Mouse (Mus musculus) activated CD4-positive, CD25-positive, alpha-beta regulatory T cell, adult 4 months (primary cell): Measurements from ENCODE around the gene Stra6. TPM values are rescaled to one million over a fixed set of nuclear protein-coding genes. Genes with fewer than 3 reads are reported as not detected.

ENCODE experiments used
- ATAC-seq: one replicate; pipeline ENCODE4 v1.8.0; 2017
- polyA plus RNA-seq, 2 experiments: library from polyadenylated mRNA; unstranded; fragments of 100-300 nt; shearing (Covaris generic); gene quantifications; one replicate each; pipeline ENCODE4 v1.2.1; 2017

Gene Stra6
- polyA plus RNA-seq, 2 experiments from 2014 or later: 3.1 to 3.8 TPM

DNA sequence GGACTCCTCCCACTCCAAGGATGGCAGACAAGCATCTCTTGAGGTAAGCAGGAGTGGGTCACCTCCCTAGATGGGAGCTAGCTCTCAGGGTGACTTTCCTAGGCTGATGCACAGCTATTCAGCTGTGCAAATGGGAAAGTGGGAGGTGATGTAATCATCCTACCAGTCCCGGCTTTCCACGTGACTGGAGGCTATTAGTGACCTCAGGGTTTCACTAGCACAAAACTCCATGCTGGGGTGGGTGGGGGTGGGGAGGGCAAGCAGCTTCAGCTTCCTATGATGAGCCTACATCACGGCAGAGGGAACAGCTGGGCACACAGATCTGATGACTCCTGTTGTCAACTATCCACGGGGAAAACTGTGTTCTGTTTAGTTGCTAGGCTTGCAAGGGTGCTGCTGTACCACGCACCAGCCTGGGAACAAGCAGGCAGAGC lies 111.2 kb downstream of the Stra6 start:
- ATAC-seq: no peak

DNA sequence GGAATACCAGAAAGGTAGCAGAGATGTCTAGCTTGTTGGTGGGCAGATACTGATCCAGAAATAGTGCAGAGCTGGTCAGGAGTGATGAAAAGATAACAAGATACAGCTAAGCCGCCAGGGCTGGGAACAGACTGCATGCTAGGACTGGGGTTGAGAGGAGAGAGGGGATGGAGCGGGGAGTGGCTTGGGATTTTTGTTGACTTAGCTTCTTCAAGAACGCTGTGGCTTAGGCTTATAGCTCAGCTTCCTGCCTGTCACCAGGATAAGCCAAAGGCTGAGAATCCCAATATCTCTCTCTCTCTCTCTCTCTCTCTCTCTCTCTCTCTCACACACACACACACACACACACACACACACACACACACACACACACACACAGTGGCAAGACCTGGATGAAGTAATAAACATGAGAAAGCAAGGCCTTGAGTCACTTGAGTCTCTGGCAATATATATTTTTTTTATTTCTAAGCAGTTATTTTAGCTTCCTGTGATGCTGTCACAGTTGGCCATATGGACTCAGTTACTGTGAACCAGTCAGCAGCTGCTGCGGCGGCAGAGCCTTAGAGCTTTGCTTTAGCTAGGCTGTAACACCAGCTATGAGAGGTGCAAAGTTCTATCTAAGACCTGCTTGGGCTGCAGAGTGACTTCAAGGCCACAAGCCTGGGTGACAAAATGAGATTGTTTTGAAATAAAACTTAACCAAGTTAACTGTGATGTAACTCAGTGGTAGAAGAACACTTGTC lies 112.3 kb downstream of the Stra6 start:
- no peak for ATAC-seq

DNA sequence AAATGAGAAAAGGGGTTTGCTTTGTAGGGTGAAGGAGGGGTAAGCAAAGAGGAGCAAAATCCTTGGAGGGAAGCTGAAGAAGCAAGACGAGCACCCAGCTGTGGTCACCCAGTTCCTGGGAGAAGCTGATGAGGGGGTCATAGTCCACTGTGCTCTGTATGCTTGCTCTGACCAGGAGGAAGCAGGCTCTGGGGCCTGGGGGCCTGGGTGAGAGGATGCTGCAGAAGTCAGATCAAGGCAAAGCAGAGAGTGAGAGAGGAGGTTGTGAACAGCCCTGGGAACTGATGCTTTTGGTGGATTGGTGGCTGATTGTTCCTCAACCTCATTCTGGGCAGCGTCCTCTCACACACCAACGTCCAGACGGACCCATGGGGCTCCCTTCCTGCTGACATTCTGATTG lies 113.6 kb downstream of the Stra6 start:
- no peak for ATAC-seq

DNA sequence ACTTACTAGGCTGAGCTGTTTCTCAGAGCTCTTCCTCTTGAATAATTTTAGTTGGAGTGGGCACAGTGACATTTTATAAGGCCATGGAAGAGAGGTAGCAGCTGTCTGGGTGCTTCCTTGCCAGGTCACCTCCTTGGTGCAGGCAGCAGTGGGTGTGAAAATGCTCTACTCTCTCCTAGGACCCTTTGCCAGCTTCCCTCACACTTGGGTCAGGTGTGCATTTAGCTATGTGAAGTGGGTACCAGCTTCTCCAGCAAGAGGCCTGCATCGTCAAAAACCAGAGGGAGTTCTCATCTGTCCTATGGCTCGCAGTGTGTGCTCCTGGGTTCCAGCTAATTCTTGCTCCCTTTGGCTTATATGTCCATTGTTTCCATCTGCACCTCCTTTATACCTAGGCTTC lies 115.8 kb downstream of the Stra6 start:
- no peak for ATAC-seq

DNA sequence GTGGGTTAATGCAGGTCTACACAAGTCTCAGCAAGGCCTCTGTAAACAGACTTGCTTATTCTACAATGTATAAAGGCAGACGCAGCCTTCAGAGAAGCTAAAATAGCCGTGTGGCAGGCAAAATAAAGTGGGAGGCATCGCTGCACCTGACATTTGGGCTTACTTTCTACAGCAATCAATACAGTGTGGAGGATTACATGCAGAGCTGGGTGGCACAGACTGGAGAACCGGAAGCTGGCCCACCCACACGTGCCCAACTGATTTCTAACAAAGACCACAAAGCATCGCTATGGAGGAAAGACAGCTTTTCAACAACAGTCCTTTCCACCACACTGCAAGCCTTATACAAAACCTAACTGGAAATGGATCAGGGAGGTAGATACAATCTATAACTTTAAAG lies 120.9 kb downstream of the Stra6 start:
- no peak for ATAC-seq

DNA sequence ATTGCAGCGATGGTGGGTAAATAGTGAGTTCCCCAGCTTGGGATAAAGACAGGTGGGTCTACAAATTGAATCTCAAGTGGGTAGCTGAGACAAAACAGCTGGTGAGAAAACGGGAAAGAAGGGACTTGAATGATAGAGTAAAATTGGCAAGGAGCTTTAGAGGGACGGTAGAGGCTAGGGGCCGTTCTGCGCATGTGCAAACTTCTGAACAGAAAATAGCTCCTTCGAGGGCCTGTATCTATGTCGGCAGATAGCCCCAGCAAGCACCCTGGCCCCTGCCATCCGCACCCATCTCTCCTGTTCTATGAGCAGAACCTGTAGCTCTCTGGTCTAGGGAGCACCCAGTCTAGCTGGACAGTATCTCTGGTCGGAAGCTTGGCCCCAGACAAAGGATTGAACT lies 130.6 kb downstream of the Stra6 start:
- no peak for ATAC-seq

DNA sequence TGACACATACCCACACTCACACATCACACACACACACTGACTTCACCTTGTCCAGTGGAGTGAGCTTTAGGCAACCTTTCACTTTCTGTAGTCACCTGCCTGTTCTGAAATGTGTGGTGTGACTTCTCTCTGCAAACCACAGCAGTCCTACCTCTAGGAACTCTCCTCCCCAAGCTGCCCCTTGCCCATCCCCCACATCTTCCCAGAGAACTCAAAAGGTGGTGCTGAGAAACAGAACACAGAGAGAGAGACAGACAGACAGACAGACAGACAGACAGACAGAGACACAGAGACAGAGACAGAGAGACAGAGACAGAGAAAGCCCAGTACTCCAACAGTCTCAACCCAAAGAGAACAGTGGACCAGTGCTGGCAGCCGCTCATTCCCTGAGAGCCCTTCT lies 132.1 kb downstream of the Stra6 start:
- ATAC-seq: no peak

DNA sequence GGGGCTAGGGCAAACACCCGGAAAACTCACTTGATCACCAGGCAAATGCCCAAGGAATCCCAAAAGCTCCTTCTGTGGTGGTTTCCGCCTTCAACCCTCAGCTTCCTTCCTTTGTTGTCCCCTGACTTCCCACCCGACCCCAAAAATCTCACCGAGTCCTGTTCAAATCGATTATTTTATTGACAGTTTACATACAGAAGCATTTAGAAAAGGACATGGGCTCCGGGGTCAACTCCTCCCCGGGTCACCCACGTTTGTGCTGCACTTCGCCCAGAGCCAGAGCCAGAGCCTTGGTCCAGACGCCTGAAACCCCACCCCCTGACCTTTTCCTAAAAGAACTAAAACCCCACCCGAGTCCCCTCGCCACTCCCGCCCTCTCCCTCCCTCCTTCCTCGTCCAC lies 132.6 kb downstream of the Stra6 start:
- ATAC-seq: no peak

DNA sequence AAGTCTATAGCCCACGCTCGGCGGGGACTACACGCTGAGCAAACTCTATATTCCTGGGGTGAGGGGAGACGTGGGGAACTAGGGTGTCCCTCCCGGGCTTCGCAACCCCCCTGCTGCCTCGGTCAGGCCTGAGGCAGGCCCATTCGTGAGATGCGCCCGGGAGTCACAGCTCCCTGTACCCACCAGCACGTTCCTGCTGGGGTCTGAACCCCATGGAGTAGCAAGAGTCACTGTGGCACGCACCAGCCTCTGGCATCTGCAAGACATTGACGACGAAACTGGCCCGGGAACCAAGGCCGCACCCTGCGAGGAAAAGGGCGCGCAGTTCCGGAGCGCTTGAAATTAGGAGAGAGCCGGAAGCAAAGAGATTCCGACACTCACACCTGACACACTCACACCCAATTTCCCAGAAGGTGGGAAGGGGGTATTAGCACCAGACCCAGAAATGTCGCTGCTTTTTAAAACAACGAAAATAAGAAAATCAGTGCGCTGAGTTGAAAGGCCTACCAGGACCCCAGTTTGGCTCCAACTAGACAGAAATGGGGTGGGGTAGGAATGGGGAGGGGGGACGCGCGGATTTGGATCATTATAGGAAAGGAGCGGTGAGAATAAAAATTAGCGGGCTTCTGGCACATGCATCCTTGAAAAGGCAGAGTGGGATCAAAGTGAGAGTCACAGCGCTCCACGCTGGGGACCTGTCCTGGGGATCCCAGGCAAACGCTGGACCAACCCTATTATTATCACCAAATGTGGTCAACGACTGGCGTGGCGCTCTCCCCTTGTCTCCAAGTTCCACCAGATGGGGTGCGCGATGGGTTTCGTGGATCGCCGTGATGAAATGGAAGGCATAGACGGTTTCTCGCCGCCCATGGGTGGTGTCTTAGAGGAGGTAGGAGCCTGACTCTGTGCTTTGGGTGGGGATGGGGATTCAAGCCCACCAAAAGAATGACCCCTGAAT lies 133.3 kb downstream of the Stra6 start:
- no peak for ATAC-seq

DNA sequence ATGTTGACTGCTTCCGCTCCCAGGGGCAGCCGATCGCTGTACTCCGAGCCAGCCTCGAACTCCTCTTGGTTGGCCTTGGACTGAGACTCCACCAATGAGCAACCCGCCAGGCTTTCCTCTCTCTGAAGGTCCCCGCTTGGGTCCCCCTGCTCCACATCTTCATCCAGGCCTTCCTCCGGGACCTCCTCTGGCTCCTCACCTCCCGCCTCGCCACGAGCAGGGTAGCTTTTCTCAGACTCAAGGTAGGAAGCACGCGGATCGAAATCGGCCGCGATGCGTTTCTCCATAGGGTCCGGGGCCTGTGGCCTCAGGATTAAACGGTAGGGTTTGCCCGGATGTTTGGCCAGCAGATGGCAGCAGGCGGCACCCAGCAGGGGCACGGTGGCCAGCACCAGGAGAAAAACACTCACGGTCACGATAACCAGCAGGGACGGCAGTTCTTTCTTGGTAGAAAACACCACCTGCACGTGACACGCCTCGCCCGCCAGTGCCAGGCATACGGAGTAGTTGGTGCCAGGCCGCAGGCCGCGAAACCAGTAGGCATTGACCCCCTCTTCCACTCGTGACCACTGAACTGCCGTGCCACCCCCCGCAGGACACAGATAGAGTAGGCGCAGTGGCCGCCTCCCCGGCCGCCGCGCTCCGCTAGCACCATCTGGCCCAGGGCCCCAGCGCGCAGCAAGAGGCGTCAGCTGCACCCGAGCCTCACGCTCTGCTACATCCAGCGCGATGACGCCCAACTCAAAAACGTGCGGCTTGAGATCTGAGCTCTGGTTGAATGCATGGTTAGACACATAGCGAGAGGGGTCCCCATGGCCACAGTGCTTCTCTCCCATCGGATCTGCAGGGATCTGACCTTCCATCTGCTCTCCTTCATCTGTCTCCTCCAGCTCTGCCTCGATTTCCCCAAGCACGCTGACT lies 134.5 kb downstream of the Stra6 start:
- no peak for ATAC-seq

DNA sequence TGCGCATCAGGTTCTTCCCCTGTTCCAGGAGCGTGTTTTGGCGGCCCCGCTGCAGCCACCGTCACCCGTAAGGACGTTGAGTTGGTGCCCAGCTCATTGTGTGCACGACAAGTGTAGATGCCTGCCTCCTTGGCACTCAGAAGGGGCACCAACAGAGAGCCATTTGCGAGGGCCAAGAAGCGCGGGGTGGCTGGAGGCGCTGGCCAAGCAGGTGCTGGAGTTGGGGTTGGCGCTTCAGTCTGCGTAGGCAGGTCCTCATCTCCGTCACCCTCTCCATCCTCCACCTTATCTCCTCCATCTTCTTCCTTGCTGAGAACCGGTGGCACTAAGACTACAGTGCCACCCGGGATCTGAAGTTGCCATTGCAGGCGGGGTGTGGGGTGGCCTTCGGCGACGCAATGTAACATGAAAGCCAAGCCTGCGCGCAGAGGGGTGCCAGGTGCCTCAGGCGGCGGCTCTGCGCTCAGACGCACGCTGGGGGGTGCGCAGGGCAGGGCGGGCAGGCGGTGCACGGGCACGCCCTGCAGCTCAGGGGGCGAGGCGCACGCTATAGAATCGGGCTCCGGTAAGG lies 135.3 kb downstream of the Stra6 start:
- ATAC-seq: no peak

DNA sequence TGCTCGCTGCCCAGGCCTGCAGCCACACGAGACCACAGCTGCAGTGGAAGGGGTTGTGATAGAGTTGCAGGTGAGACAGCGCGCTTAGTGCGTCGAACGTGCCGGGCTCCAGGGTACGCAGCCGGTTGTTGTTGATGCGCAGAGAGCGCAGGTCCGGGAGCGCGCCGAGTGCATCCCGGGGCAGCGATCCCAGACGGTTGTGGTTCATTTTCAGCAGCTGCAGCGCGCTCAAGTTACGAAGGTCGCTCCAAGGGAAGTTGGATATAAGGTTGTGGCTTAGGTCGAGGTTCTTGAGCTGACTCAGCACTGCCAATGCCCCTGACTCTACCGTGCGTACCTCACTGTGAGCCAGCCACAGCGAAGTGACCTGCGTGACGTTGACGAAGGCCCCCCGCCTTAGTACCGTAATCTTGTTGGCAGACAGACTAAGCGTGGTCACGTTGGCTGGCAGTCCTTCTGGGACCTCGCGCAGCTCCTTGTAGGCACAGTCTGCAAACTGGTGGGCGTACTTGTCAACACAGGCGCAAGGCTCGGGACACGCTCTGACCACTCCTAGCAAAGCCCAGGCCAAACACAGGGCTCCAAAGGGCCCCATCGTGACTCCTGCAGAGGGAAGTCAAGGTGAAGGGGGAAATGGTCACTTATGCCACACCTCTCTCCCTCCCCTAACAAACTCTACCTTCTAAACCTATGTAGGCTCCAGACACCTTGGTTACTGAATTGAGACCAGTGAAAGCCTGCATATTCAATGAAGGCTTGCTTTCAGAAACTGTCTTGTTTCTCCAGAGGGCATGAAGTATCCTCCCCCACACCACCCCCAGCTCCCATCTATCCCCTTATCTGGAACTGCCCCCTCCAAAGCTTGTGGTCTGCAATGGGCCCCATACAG lies 136.0 kb downstream of the Stra6 start:
- ATAC-seq: no peak

DNA sequence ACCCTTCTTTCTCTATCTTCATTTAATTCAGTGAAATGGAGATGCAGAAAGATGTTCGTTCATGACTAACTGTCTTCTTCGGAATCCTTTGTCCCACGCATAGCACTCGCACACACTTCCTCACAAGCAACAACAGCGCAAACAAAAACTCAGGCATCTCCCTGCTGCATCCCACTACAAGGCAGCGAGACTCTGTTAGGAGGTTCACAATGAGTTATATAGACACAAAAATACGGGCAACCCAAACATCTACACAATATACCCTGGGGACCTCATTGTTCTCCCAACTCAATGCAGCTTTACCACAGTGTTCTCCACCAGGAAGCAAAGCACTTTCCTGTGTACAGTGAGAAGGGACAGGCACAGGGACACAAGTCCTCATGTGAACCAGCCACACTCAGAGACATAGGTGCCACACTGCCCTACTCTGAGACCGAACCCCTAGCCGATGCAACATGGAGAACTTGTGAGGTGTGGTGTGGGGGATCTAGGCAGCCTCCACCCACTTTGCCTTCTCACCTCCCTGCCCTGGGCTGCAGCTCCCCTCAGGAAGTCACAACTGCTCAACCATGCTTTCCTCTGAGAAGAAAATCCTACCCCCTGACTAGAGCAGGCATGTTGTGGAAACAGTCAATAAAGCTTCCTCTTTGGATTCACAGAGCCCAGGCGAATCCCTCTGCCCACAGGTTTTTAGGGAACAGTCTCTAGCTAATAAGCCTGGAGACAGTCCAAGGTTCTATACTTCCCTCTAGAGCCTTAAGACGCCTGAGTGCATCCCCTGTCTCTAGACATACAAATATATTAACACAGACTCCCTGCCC lies 136.9 kb downstream of the Stra6 start:
- ATAC-seq: no peak

DNA sequence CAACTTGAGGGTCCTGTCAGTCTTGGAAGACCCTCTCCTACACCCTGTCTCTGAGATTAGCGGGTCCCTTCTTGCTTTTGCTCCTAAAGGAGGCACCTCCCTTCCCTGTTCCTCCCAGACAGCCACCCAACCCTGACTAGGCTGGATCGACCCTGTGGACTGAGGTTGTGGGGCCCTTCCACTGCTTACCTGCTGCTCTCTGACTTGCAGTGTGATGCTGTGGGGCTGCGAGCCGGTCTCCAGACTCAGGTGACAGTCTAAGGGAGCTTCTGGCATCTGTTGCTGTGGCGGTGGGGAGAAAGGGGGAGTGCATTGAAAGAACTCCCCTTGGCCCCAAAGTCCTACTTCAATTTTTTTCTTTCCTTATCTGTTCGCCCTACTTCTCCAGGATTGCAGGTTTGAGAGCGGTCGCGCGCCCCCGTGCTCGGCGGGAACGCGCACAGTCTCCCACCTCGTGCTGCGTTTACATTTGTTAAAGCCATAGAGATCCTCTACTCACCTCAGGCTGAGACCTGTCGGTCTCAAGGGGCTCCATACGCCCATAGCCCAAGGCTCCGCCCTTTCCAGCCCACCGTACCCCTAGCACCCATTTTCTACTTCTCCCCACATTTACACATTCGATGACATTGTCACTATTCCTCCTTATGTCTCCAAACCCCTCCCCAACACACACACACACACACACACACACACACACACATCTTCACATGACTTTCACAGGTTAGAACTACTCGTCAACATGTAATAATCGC lies 137.7 kb downstream of the Stra6 start:
- ATAC-seq: no peak

DNA sequence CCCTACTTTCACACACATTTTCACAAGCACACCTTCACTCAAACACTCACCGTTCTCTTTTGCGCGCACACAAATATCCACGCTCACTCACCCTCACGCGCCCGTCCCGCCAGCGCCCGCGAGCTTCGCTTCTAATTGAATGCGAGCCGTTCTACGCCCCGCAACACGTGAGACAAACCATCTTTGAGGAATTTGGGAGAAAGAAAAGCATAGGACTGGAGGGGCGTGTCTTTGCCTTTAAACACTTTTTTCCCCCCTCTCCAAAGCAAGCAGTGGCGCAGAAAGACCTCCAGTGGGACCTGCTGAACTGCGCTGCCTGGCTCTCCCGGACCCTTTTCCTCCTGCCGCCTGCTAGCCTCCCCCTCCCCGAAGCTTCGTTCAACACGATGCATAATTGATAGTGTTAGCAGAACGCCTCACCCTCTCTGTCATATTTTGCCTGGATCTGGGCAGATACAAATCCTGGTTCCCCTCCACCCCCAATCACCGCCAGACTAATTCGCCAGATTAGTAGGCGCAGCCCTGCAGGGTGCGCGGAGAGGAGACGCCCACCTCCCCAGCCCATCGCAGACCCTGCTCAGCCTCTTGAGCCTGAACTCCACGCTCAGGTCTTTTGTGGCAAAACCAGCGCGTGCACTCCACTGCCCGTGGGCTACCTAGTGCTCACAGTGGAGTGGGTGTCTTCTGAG lies 138.4 kb downstream of the Stra6 start:
- ATAC-seq: no peak

DNA sequence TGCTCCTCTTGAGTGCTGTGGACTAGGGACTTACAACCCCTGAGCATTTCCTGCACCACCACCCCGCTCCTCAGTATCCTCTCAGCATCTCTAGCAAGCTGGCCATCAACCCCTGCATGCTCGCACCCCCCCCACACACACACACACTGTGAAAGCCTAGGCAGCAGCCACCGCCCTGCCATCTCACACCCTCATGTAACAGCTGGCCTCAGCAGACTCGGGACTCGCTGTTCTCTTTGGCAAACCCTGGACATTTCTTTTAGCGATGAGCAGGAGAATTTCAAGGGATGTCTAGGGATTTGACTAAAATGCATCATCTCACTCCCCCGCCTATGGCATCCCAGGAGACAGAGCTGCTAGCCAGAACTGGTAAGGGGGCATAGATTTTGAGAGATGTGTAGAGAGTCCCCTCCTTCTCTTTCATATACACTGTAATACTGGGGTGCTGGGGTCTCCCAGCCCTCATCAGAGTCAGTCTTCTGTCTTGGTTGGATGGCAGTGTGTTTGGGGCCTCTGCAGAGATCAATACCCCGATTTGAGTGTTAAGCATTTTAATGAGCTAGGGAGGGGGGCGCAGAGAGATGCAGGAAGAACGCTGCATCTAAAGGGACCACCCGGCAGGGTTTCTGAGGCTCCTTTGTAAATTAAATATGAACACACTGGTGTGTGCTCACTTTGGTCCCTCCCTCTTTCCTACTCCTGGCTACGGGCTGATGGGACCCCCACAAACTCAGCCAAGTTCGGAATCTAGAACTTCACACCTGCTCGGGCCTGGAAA lies 139.3 kb downstream of the Stra6 start:
- no peak for ATAC-seq
